Mouse (Mus musculus): ENCODE results near the gene Cort. TPM values are rescaled to one million over a fixed set of nuclear protein-coding genes. Genes with fewer than 3 reads are reported as not detected.
"Not testable (repeated sequence)": the region's sequence is repeated elsewhere in the genome, so short reads cannot be mapped to it uniquely, and the experiment has no call there.

The Cort gene
- polyA plus RNA-seq, 1 experiment from 2014 or later: not detected

DNA sequence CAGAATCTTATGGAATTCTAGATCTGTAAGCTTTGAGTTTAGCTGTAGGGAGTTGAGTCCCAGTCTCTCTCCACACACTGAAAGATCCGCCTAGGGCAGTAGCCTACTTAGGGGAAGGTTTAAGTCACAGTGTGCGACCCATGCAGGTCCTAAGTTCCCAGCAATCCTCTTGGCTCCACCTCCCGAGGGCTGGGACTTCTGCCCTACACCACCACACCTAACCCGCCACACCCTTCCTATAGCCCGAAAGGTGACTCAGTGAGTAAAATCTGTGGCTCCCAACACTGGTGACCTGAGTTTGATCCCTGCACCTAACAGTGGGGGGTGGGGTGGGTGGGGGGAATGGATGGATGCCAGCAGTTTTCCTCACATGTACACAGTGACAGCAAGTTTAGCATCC, 3.1 kb downstream of the Cort start:
- no peaks in the 10 kb centered on the region for H3K27me3 ChIP-seq
- no peaks in the 10 kb centered on the region for H3K9me3 ChIP-seq (replicated peaks)
- 62% methylated on average over 5 of the region's 5 CpGs for WGBS
- no peak overlapping the region for H3K4me3 ChIP-seq
- no peak overlapping the region for H3K9ac ChIP-seq
- ATAC-seq: no peak
- no peak overlapping the region for H3K4me2 ChIP-seq
- no peaks in the 10 kb centered on the region for H3K4me1 ChIP-seq
- peaks cover 34% of the 10 kb centered on the region for H3K36me3 ChIP-seq (ENCODE audit: poor library complexity, severe bottlenecking)
- H3K27ac ChIP-seq: no peak overlapping the region

DNA sequence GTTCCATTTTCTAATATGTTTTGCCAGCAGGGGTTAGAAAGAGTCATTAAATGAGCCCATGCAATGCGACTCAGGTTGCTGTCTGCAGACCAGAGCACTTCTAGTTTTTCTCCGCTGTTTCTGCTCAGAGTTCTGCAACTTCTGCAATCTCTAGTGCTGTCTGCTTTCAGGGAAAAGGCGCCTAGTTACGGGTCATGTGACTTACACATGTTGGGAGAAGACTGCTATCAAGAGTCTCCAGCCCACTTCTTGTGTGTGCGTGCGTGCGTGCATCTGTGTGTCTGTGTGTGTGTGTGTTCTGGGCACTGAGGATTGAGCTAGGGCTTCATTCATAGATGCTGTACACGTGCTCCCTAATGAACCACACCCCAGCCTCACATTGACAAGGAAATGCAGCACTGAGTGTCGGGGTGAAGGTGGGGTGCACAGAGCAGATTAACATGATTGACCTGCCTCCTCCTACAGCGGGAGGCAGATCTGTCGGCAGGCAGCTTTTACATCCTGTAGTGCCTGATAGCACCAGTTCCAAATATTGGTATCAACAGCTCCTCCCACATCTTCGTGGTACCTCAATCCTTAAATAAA, 6.5 kb downstream of the Cort start:
- not testable (repeated sequence) for H3K27me3 ChIP-seq, H3K4me1 ChIP-seq

GRCm38 (mm10) chr4:149103875-149104561, 22.5 kb downstream of the Cort start, which contains the start of gene Dffa:
Gene Dffa (plus strand): TSS chr4:149104146.
- no peak within 1 kb of the TSS for H3K27ac ChIP-seq
- peak within 1 kb of the TSS; percentile 79 for H3K4me3 ChIP-seq
- H3K36me3 ChIP-seq (ENCODE audit: poor library complexity, severe bottlenecking): peaks cover 24% of the 10 kb centered on the region
- no peaks in the 10 kb centered on the region for H3K27me3 ChIP-seq
- peak within 1 kb of the TSS; percentile 86 for H3K4me2 ChIP-seq
- peak within 1 kb of the TSS; percentile 89 for H3K9ac ChIP-seq
- 2% methylated on average over 35 of the region's 35 CpGs for WGBS
- peaks cover 10% of the 10 kb centered on the region for H3K4me1 ChIP-seq
- no peaks in the 10 kb centered on the region for H3K9me3 ChIP-seq (replicated peaks)
- ATAC-seq: peak; percentile 91

More for the DNA sequence above, 6.5 kb downstream of the Cort start:
- H3K27ac ChIP-seq: peak overlapping the region; percentile 14; the same call in 1 of the 2 replicates
- H3K9me3 ChIP-seq (replicated peaks); H3K4me2 ChIP-seq; H3K4me3 ChIP-seq; ATAC-seq; H3K9ac ChIP-seq: not testable (repeated sequence)
- 83% methylated on average over 12 of the region's 12 CpGs for WGBS
- peaks cover 22% of the 10 kb centered on the region for H3K36me3 ChIP-seq (ENCODE audit: poor library complexity, severe bottlenecking)

DNA sequence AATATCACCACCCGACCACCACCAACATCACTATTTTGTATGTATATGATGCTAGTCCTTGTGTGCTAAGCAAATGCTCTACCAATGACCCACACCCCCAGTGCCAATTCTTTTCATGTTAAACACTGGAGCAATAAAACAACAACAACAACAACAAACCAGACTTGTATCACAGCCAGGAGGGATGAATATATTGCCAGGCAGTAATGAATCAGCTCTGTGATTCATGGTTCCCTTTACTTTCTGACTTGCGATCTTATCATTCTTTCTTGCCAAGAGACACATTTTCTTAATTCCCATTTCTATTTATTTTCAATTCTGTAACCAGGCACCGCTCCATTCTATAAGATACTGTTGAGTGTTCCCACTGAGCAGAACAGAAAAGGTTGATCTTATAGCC, 25.1 kb downstream of the Cort start:
- Histone ChIP-seq H3K27me3 (no peaks in the 10 kb centered on the region), H3K27ac (no peak overlapping the region), H3K4me1 (peaks cover 21% of the 10 kb centered on the region), H3K9me3 (replicated peaks) (no peaks in the 10 kb centered on the region), H3K9ac (no peak overlapping the region), H3K4me3 (no peak overlapping the region), H3K4me2 (no peak overlapping the region), H3K36me3 (ENCODE audit: poor library complexity, severe bottlenecking) (peaks cover 4% of the 10 kb centered on the region)
- WGBS: 90% methylated on average over 3 of the region's 3 CpGs
- ATAC-seq: no peak

- not testable (repeated sequence) for H3K9ac ChIP-seq; H3K4me2 ChIP-seq; H3K4me3 ChIP-seq; H3K27ac ChIP-seq; H3K27me3 ChIP-seq; ATAC-seq; H3K36me3 ChIP-seq (ENCODE audit: poor library complexity, severe bottlenecking); H3K9me3 ChIP-seq (replicated peaks)
- WGBS: 89% methylated on average over 12 of the region's 12 CpGs
- peaks cover 21% of the 10 kb centered on the region for H3K4me1 ChIP-seq
Measured at GRCm38 (mm10) chr4:149100449-149100848, 26.1 kb downstream of the Cort start.

DNA sequence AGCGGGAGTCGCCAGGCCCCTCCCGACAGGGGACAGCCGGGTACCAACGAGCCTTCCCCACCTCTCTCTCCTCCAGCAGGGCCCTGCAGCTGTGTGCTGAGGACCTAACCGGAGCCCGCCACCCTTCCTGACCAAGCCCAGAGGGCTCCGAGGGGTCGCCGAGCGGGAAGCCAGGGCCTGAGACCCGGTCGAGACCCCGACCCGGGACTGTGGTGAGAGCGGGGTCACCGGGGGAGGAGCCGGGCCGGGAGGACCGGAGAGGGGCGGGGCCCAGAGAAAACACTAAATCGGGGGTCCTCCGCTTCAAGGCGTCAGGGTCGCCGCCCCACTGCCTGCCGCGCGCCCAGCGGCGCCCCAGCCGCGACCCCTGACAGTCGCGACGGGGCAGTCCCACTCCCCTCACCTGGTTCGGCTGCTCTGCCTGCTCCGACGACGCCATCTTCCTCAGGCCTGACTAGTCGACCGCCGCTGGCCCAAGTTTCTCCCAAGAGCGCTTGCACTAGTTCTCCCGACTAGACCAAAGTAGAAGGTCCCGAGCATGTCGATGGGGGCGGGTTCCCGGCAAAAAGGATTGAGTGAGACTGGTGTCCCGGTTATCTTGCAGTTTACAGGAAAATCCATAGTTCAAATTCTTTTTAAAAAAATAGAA, 27.1 kb downstream of the Cort start, which contains the start of gene Pex14:
Gene Pex14 (minus strand): TSS at position 508 of the 649 bp plus-strand sequence.
- peak within 1 kb of the TSS; percentile 94 for H3K9ac ChIP-seq
- no peaks in the 10 kb centered on the region for H3K27me3 ChIP-seq
- peak within 1 kb of the TSS; percentile 99 for H3K4me3 ChIP-seq
- under 1% methylated on average over 50 of the region's 50 CpGs for WGBS
- no peaks in the 10 kb centered on the region for H3K36me3 ChIP-seq (ENCODE audit: poor library complexity, severe bottlenecking)
- peak; percentile 83 for ATAC-seq
- no peak within 1 kb of the TSS for H3K27ac ChIP-seq
- no peaks in the 10 kb centered on the region for H3K9me3 ChIP-seq (replicated peaks)
- H3K4me1 ChIP-seq: peaks cover 17% of the 10 kb centered on the region
- H3K4me2 ChIP-seq: peak within 1 kb of the TSS; percentile 96

DNA sequence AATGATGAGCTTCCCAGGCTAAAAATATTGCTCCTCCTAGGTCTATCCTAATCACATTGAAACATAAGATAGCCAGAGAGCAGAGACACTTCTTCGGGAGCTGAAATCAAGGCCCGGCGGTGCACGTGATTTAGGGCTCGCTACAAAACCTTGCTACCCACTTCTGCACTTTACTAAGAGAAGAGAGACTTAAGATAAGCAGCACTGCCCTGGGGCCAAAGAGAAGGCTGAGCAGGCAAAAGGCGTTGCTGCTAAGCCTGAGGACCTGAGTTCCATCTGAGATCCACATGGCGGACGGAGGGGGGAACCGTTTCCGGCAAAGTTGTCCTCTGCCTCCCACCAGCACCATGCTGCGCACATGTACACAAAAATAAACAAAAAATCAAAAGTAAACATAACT, 28.0 kb downstream of the Cort start:
- Histone ChIP-seq H3K27me3 (no peaks in the 10 kb centered on the region), H3K4me3 (peak overlapping the region; percentile 99), H3K9me3 (replicated peaks) (no peaks in the 10 kb centered on the region), H3K4me1 (peaks cover 15% of the 10 kb centered on the region), H3K4me2 (peak overlapping the region; percentile 96), H3K9ac (peak overlapping the region; percentile 94), H3K27ac (no peak overlapping the region), H3K36me3 (ENCODE audit: poor library complexity, severe bottlenecking) (no peaks in the 10 kb centered on the region)
- 22% methylated on average over 11 of the region's 11 CpGs for WGBS
- ATAC-seq: no peak

- Histone ChIP-seq H3K27ac (no peak overlapping the region), H3K9me3 (replicated peaks) (no peaks in the 10 kb centered on the region), H3K27me3 (no peaks in the 10 kb centered on the region), H3K36me3 (ENCODE audit: poor library complexity, severe bottlenecking) (peaks cover 5% of the 10 kb centered on the region; the same call in 1 of the 2 replicates), H3K4me3 (peak overlapping the region; percentile 99), H3K4me1 (peaks cover 15% of the 10 kb centered on the region), H3K9ac (peak overlapping the region; percentile 94; the same call in 1 of the 2 replicates), H3K4me2 (peak overlapping the region; percentile 96)
- ATAC-seq: no peak
- WGBS: 91% methylated on average over 3 of the region's 3 CpGs
Measured at GRCm38 (mm10) chr4:149097956-149098355, 28.6 kb downstream of the Cort start.

DNA sequence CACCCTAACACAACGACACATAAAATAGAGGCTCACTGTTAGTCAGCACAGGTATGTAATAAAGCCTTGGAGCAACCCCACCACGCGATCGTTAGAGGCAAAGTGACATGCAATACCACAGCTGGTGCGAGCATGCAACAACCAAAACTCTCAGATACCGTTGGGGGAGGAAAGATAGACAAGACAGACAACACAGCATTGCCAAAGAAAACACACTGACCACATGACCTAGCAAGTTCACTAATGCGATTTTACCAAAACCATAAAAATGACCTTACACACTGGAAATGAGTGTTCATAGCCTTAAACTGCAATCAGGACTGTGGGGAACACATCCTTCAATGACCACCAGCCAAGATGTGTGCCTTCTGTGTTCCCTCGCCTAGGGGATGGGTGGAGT, 35.2 kb downstream of the Cort start:
- Histone ChIP-seq H3K27me3 (no peaks in the 10 kb centered on the region), H3K9me3 (replicated peaks) (no peaks in the 10 kb centered on the region), H3K4me1 (no peaks in the 10 kb centered on the region), H3K36me3 (ENCODE audit: poor library complexity, severe bottlenecking) (peaks cover 15% of the 10 kb centered on the region; the same call in 1 of the 2 replicates), H3K4me3 (no peak overlapping the region), H3K4me2 (no peak overlapping the region), H3K27ac (no peak overlapping the region), H3K9ac (no peak overlapping the region)
- WGBS: 85% methylated on average over 8 of the region's 8 CpGs
- no peak for ATAC-seq

GRCm38 (mm10) chr4:149085381-149085780, 41.2 kb downstream of the Cort start:
- H3K4me1 ChIP-seq: peaks cover 9% of the 10 kb centered on the region
- no peaks in the 10 kb centered on the region for H3K36me3 ChIP-seq (ENCODE audit: poor library complexity, severe bottlenecking)
- no peak overlapping the region for H3K27ac ChIP-seq
- no peaks in the 10 kb centered on the region for H3K9me3 ChIP-seq (replicated peaks)
- no peak overlapping the region for H3K4me3 ChIP-seq
- no peak for ATAC-seq
- WGBS: 79% methylated on average over 5 of the region's 5 CpGs
- no peak overlapping the region for H3K9ac ChIP-seq
- no peak overlapping the region for H3K4me2 ChIP-seq
- no peaks in the 10 kb centered on the region for H3K27me3 ChIP-seq

GRCm38 (mm10) chr4:149081528-149081927, 45.0 kb downstream of the Cort start:
- Histone ChIP-seq H3K4me1 (peaks cover 10% of the 10 kb centered on the region), H3K36me3 (ENCODE audit: poor library complexity, severe bottlenecking) (no peaks in the 10 kb centered on the region), H3K4me2 (no peak overlapping the region), H3K27ac (no peak overlapping the region), H3K9me3 (replicated peaks) (no peaks in the 10 kb centered on the region), H3K4me3 (no peak overlapping the region), H3K9ac (0 out of 2 replicates have a peak overlapping the region, but pooled peaks have one; percentile 21), H3K27me3 (no peaks in the 10 kb centered on the region)
- ATAC-seq: no peak
- 67% methylated on average over 17 of the region's 17 CpGs for WGBS

DNA sequence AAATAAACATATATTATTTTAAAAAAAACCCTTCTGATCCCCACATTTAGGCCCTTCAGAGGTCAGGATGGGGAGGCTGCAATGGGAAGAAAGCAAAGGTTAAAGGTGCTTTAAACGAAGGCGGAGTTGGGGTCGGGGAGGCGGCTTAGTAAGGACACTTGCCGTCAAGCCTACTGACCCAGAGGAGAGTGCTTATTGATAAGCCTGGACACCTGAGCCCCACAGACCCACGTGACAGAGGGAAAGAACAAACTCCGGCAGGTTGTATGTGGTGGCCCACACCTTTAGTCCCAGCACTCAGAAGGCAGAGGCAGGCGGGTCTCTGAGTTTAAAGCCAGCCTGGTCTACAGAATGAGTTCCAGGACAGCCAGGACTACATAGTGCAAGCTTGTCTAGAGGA, 46.5 kb downstream of the Cort start:
- Histone ChIP-seq H3K27me3 (no peaks in the 10 kb centered on the region), H3K4me1 (peaks cover 19% of the 10 kb centered on the region)
- WGBS: 95% methylated on average over 8 of the region's 8 CpGs

More for the DNA sequence above, 46.5 kb downstream of the Cort start:
- Histone ChIP-seq H3K4me3 (no peak overlapping the region), H3K36me3 (ENCODE audit: poor library complexity, severe bottlenecking) (peaks cover 3% of the 10 kb centered on the region; the same call in 1 of the 2 replicates), H3K9ac (no peak overlapping the region), H3K4me2 (no peak overlapping the region), H3K9me3 (replicated peaks) (no peaks in the 10 kb centered on the region), H3K27ac (no peak overlapping the region)
- ATAC-seq: no peak

Measured in forebrain, embryonic 13.5 days (tissue).